Mouse (Mus musculus) limb, embryonic 10.5 days (tissue): Measurements from ENCODE around the gene Megf11. TPM values are rescaled to one million over a fixed set of nuclear protein-coding genes. Genes with fewer than 3 reads are reported as not detected.

ENCODE experiments used
- DNase-seq: peaks from one replicate; pipeline ENCODE4 v3.0.0-alpha.2; 2017; ENCODE audit warnings: low spot score
- H3K27ac ChIP-seq: fragments of 300-500 bp; sonication (generic); 2 replicates; pipeline ENCODE4 v1.5.1; 2016; ENCODE audit warnings: mild to moderate bottlenecking
- H3K27me3 ChIP-seq: fragments of 300-500 bp; sonication (generic); 2 replicates; pipeline ENCODE4 v1.6.1; 2016; ENCODE audit warnings: low read depth, mild to moderate bottlenecking; ENCODE audit not compliant: poor library complexity, severe bottlenecking
- H3K36me3 ChIP-seq: fragments of 300-500 bp; sonication (generic); 2 replicates; pipeline ENCODE4 v1.6.1; 2016; ENCODE audit warnings: mild to moderate bottlenecking, moderate library complexity
- H3K4me1 ChIP-seq: fragments of 300-500 bp; sonication (generic); 2 replicates; pipeline ENCODE4 v1.6.1; 2016
- H3K4me3 ChIP-seq: fragments of 300-500 bp; sonication (generic); 2 replicates; pipeline ENCODE4 v1.5.1; 2016; ENCODE audit warnings: mild to moderate bottlenecking, moderate library complexity
- H3K9me3 ChIP-seq: fragments of 300-500 bp; sonication (generic); replicated peaks from 2 replicates; pipeline ENCODE4 v1.6.1; 2016; ENCODE audit warnings: mild to moderate bottlenecking
- WGBS: fragments of 180-500 bp; shearing (Covaris S2); methylation state at CpG from one replicate; pipeline ENCODE4 v1.1.7; 2016; 5-methylcytosine and 5-hydroxymethylcytosine counted together
- polyA plus RNA-seq: library from polyadenylated mRNA; unstranded; fragments of >200 nt; fragmentation: Nextera tagmentation; extraction: Ambion mirVana; gene quantifications from 2 replicates; pipeline ENCODE4 v1.2.1, GENCODE M21; 2016

The Megf11 gene
- polyA plus RNA-seq, 1 experiment from 2014 or later, result 1.7 TPM

GRCm38 (mm10) chr9:64454196-64454595, 68.8 kb downstream of the Megf11 start:
- Histone ChIP-seq H3K4me3 (no peak overlapping the region), H3K4me1 (peaks cover 44% of the 10 kb centered on the region), H3K27ac (peak overlapping the region; percentile 4; the same call in 1 of the 2 replicates), H3K9me3 (no peaks in the 10 kb centered on the region), H3K36me3 (no peaks in the 10 kb centered on the region), H3K27me3 (peaks cover 9% of the 10 kb centered on the region; the same call in 1 of the 2 replicates)
- WGBS, result 84% methylated on average over 4 of the region's 4 CpGs
- no peak for DNase-seq

- H3K27ac ChIP-seq, result peak overlapping the region; percentile 72
- H3K36me3 ChIP-seq, result no peaks in the 10 kb centered on the region
- H3K27me3 ChIP-seq, result peaks cover 8% of the 10 kb centered on the region
- peaks cover 55% of the 10 kb centered on the region for H3K4me1 ChIP-seq
- DNase-seq, result peak; percentile 51
- no peaks in the 10 kb centered on the region for H3K9me3 ChIP-seq
- 3% methylated on average over 9 of the region's 9 CpGs for WGBS
- H3K4me3 ChIP-seq, result peak overlapping the region; percentile 31
Observed at GRCm38 (mm10) chr9:64455910-64456309, 70.5 kb downstream of the Megf11 start.

- 40% methylated on average over 7 of the region's 7 CpGs for WGBS
- peak; percentile 46 for DNase-seq
- H3K4me3 ChIP-seq, result no peak overlapping the region
- H3K4me1 ChIP-seq, result peaks cover 72% of the 10 kb centered on the region
- H3K36me3 ChIP-seq, result no peaks in the 10 kb centered on the region
- peak overlapping the region; percentile 79 for H3K27ac ChIP-seq
- no peaks in the 10 kb centered on the region for H3K9me3 ChIP-seq
- peaks cover 18% of the 10 kb centered on the region for H3K27me3 ChIP-seq
Observed at GRCm38 (mm10) chr9:64457596-64457995, 72.2 kb downstream of the Megf11 start.

DNA sequence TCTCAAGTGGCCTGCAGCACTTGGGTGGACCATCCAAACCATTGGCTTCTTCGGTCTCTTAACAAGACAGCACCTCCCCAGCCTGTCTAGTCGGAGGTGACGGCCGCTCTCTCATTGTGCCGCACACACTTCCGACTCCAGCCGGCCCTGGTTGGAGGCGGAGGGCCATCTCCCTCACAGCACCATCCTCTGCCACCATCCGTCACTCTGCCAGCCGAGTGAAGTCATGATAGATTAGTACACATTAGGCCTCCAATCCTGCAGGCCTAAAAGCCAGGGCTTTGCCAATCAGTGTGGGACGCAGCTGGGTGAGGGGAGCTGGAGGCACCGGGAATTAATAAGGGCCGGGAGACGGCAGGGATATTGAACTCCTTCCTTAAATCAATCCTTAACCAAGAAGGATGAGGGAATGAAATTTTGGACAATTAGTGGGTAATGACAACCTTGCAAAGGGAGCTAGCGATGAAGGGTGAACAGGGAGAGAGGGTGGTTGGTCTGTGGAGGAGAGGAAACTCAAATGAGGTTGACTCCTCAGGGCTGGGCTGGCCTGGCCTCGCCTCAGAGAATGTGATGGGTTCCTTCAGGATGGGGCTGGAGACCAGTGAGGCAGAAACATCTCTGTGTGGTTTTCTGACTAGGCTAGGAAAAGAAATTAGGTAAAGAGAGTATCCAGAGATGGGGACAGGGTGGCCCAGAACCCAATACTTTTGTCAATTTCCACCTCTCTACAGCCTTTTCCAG, 76.3 kb downstream of the Megf11 start:
- H3K9me3 ChIP-seq, result no peaks in the 10 kb centered on the region
- no peak overlapping the region for H3K4me3 ChIP-seq
- peak; percentile 50 for DNase-seq
- H3K36me3 ChIP-seq, result no peaks in the 10 kb centered on the region
- H3K4me1 ChIP-seq, result peaks cover 78% of the 10 kb centered on the region
- H3K27me3 ChIP-seq, result peaks cover 27% of the 10 kb centered on the region
- H3K27ac ChIP-seq, result 0 out of 2 replicates have a peak overlapping the region, but pooled peaks have one; percentile 7
- WGBS, result 25% methylated on average over 16 of the region's 16 CpGs

DNA sequence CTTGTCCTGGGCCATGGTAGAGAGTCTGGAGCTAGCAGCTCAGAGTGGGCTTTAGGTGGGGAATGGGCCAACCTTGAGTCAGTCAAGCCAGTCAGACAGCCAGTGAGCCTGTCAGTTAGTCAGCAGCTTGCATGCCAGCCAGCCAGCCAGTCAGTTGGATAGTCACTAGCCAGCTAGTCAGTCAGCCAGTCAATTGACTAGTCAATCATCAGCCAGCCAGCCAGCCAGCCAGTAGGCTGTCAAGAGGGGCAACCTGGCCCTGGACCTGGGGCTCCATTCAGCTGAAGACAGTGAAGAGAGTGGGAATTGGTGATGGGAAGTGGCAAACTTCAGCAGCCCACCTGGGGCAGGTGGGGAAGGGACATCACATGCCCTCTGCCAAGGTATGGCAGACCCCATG, 77.4 kb downstream of the Megf11 start:
- H3K4me3 ChIP-seq, result no peak overlapping the region
- peaks cover 67% of the 10 kb centered on the region for H3K4me1 ChIP-seq
- peaks cover 27% of the 10 kb centered on the region for H3K27me3 ChIP-seq
- no peaks in the 10 kb centered on the region for H3K9me3 ChIP-seq
- H3K36me3 ChIP-seq, result no peaks in the 10 kb centered on the region
- H3K27ac ChIP-seq, result 0 out of 2 replicates have a peak overlapping the region, but pooled peaks have one; percentile 0
- no peak for DNase-seq

DNA sequence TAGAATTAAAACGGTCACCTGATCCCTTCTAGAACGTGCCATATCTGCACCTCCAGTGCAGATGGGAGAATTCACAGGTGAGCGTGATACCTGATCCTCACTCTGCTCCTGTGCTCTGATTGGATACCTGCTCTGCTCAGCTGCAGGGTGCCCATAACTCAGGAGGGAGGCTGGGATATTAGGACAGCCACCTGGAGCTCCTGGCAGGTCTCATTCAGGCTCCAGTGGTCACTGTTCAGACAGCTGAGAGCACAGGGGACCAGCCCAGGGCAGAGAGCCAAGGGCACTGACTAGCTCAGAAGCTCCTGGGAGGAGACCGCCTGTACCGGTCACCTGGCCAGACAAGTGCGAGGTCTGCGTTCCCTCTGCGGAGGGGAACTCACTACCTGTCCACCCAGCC, 80.7 kb downstream of the Megf11 start:
- peaks cover 23% of the 10 kb centered on the region for H3K27me3 ChIP-seq
- peaks cover 41% of the 10 kb centered on the region for H3K4me1 ChIP-seq
- no peak overlapping the region for H3K27ac ChIP-seq
- DNase-seq, result no peak
- H3K36me3 ChIP-seq, result no peaks in the 10 kb centered on the region
- H3K4me3 ChIP-seq, result no peak overlapping the region
- no peaks in the 10 kb centered on the region for H3K9me3 ChIP-seq
- WGBS, result 69% methylated on average over 8 of the region's 8 CpGs

GRCm38 (mm10) chr9:64466564-64466963, 81.1 kb downstream of the Megf11 start:
- H3K4me1 ChIP-seq, result peaks cover 36% of the 10 kb centered on the region
- H3K36me3 ChIP-seq, result no peaks in the 10 kb centered on the region
- no peak for DNase-seq
- no peak overlapping the region for H3K27ac ChIP-seq
- no peaks in the 10 kb centered on the region for H3K9me3 ChIP-seq
- 56% methylated on average over 4 of the region's 4 CpGs for WGBS
- H3K27me3 ChIP-seq, result peaks cover 20% of the 10 kb centered on the region; the same call in 1 of the 2 replicates
- H3K4me3 ChIP-seq, result no peak overlapping the region

- no peak overlapping the region for H3K4me3 ChIP-seq
- H3K27ac ChIP-seq, result no peak overlapping the region
- peaks cover 24% of the 10 kb centered on the region for H3K27me3 ChIP-seq
- no peak for DNase-seq
- H3K4me1 ChIP-seq, result peaks cover 47% of the 10 kb centered on the region
- H3K9me3 ChIP-seq, result no peaks in the 10 kb centered on the region
- 97% methylated on average over 1 of the region's 1 CpGs for WGBS
- no peaks in the 10 kb centered on the region for H3K36me3 ChIP-seq
Observed at GRCm38 (mm10) chr9:64470806-64471205, 85.4 kb downstream of the Megf11 start.

GRCm38 (mm10) chr9:64471336-64471735, 85.9 kb downstream of the Megf11 start:
- no peak for DNase-seq
- H3K4me3 ChIP-seq, result no peak overlapping the region
- peaks cover 20% of the 10 kb centered on the region for H3K27me3 ChIP-seq
- no peak overlapping the region for H3K27ac ChIP-seq
- H3K36me3 ChIP-seq, result no peaks in the 10 kb centered on the region
- WGBS, result 92% methylated on average over 3 of the region's 3 CpGs
- H3K4me1 ChIP-seq, result peaks cover 47% of the 10 kb centered on the region
- no peaks in the 10 kb centered on the region for H3K9me3 ChIP-seq

- Histone ChIP-seq H3K4me3 (no peak overlapping the region), H3K36me3 (no peaks in the 10 kb centered on the region), H3K4me1 (peaks cover 49% of the 10 kb centered on the region), H3K27ac (no peak overlapping the region), H3K9me3 (no peaks in the 10 kb centered on the region), H3K27me3 (peaks cover 19% of the 10 kb centered on the region)
- DNase-seq, result no peak
- WGBS, result 47% methylated on average over 2 of the region's 2 CpGs
Observed at GRCm38 (mm10) chr9:64472165-64472564, 86.7 kb downstream of the Megf11 start.

GRCm38 (mm10) chr9:64472743-64473142, 87.3 kb downstream of the Megf11 start:
- Histone ChIP-seq H3K9me3 (no peaks in the 10 kb centered on the region), H3K4me3 (no peak overlapping the region), H3K27ac (no peak overlapping the region; the same call in 1 of the 2 replicates), H3K36me3 (no peaks in the 10 kb centered on the region), H3K27me3 (peaks cover 22% of the 10 kb centered on the region), H3K4me1 (peaks cover 55% of the 10 kb centered on the region)
- WGBS, result 63% methylated on average over 6 of the region's 6 CpGs
- no peak for DNase-seq

GRCm38 (mm10) chr9:64473170-64473569, 87.7 kb downstream of the Megf11 start:
- Histone ChIP-seq H3K4me3 (no peak overlapping the region), H3K36me3 (no peaks in the 10 kb centered on the region), H3K27ac (peak overlapping the region; percentile 42), H3K27me3 (peaks cover 26% of the 10 kb centered on the region), H3K9me3 (no peaks in the 10 kb centered on the region), H3K4me1 (peaks cover 59% of the 10 kb centered on the region)
- DNase-seq, result peak; percentile 44
- WGBS, result 41% methylated on average over 2 of the region's 2 CpGs

- H3K36me3 ChIP-seq, result no peaks in the 10 kb centered on the region
- H3K9me3 ChIP-seq, result no peaks in the 10 kb centered on the region
- WGBS, result 46% methylated on average over 4 of the region's 4 CpGs
- peak overlapping the region; percentile 42 for H3K27ac ChIP-seq
- H3K4me3 ChIP-seq, result no peak overlapping the region
- peak; percentile 34 for DNase-seq
- H3K27me3 ChIP-seq, result peaks cover 28% of the 10 kb centered on the region
- peaks cover 61% of the 10 kb centered on the region for H3K4me1 ChIP-seq
Observed at GRCm38 (mm10) chr9:64473695-64474094, 88.3 kb downstream of the Megf11 start.
